Mouse (Mus musculus) v-Abl transformed pro-B cells (cell line): Measurements from ENCODE around the gene Rfc2.
"Not testable (repeated sequence)": the region's sequence is repeated elsewhere in the genome, so short reads cannot be mapped to it uniquely, and the experiment has no call there.

Source experiments
- in situ Hi-C, 2 experiments: fragments of 400-800 bp; cut with MboI; formaldehyde crosslinking; loops; one replicate each; pipeline ENCODE4 v1.15.1; 2025; ENCODE audit not compliant: unreplicated experiment in 2 of 2

The Rfc2 gene

GRCm38 (mm10) chr5:134639269-134639682, 58.1 kb downstream of the Rfc2 start, which contains the start of gene Eif4h:
Gene Eif4h, minus strand, starts transcription at chr5:134639490.
- in situ Hi-C loops, result loop anchor here (5.0 to 10.0 kb wide), 2 partner anchors 48 to 464 kb away; partner anchors contain the start of genes Limk1 (in 2 of the 2) and Rcc1l (in 1 of the 2)

GRCm38 (mm10) chr5:134640371-134640770, 59.2 kb downstream of the Rfc2 start:
- in situ Hi-C loops, result no loop called here

GRCm38 (mm10) chr5:134644121-134644520, 63.0 kb downstream of the Rfc2 start:
- in situ Hi-C loops, result no loop called here

GRCm38 (mm10) chr5:134644643-134645118, 63.5 kb downstream of the Rfc2 start:
- in situ Hi-C loops, result no loop called here

GRCm38 (mm10) chr5:134646461-134646860, 65.3 kb downstream of the Rfc2 start:
- in situ Hi-C loops, result no loop called here

GRCm38 (mm10) chr5:134647394-134647793, 66.2 kb downstream of the Rfc2 start:
- in situ Hi-C loops, result no loop called here

GRCm38 (mm10) chr5:134648976-134649375, 67.8 kb downstream of the Rfc2 start:
- in situ Hi-C loops, result not testable (repeated sequence)

- in situ Hi-C loops, result no loop called here
These were observed 69.8 kb downstream of the Rfc2 start for GRCm38 (mm10) chr5:134650926-134651325.
